Mouse (Mus musculus): ENCODE measurements around the gene Ikzf1.

DNA sequence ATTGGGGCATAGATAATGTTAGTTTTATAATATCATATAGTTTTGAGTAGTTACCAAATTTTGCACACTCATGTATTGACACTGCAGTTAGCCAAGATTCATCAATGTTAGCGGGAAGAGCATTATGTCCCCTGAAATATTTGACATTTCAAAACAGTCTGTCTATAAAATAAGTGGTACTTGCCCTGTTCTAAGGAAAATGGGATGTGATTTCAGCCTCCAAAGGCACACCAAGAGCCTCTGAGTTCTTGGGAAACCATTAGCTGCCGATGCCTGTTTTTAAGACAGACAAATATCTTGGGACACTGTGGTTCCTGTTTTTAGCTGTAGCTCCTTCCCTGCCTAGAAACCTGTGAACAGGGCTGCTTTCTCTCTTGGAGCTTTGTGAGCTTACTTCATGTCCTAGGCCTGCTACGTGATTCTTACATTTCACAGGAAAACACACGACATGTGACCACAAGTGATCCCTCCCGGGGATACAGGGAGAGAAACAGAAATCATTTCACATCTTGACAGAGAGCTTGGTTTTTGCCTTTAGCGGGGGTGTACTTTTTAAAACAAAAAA lies 4.0 kb downstream of the Ikzf1 start:
- TF ChIP-seq GATA1 (IDR thresholded peaks at IDR 0.05; ENCODE audit: low read length) (no peak), TAL1 (IDR thresholded peaks at IDR 0.05; ENCODE audit: low read length) (no peak)

Measured in erythroblast, embryonic 14.5 days (primary cell).